Mouse (Mus musculus) cerebellum, postnatal 25 days (tissue): ENCODE measurements at regions not wholly inside any gene's neighbourhood (a gene's known extent, or its start where the extent isn't known, plus 50 kb on each side); places are given as distances from the start of the nearest gene placed in this dataset.

Experiments
- DNase-seq, 2 experiments: peaks; one replicate each; pipeline ENCODE4 v3.0.0; 2021; ENCODE audit warnings: mixed read lengths in 2 of 2

DNA sequence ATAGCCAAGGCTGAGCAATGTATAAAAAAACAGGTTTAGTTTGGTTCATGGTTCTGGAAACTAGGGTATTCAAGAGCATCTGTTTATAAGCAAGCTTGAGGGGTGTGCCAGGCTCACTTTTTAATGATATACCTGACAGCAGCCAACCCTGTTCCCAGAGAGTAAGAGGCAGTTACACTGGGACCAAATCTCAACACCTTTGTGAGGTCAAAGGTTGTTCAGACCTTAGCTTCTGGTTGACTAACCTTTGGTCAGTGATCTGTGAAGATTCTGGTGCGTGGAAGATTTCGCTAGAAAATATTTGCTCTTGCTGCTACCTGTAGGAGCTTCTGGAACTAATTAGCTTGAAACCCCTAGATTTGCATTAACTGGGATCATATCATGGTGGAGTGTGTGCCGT lies 140.8 kb downstream of the Bod1 start:
- DNase-seq = no peak

- DNase-seq = no peak
Observed at GRCm38 (mm10) chr11:31529686-31530085, 142.0 kb downstream of the Bod1 start.

DNA sequence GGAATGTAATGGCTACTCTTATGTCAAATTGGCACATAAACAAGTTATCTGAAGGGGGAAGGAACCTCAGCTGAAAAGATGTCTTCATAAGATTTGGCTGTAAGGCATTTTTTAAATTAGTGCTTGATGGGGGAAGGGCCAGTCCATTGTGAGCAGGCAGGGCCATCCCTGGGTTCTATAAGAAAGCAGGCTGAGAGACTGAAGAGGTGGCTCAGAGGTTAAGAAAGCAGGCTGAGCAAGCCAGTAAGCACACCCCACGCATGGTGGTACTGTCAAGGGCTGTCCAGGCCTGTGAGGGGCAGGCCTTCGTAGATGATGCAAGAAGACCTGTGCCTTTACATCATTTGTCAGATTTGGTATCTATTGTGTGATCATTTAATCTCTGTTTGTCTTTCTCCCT lies 147.0 kb downstream of the Bod1 start:
- no peak for DNase-seq

- DNase-seq = no peak
Observed at GRCm38 (mm10) chr11:31524065-31524618, 147.5 kb downstream of the Bod1 start.

DNA sequence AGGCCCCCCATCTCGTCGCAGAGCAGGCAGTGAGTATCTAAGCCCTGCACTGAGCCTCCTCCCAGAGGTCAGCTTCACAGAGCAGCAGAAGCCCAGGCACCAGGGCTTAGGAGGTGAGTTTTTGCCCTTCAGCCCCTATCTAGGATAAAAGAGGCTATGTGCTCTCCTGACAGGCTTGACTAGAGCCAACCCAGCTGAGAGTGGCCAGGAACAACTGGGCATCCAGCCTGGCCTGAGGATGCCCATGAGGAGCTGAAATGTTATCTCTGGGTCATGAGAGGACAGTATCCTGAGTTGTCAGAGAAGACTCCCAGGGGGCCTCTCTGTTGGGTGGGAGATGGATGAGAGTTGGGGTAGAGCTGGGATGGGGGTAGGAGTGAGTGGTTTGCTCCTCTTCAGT lies 149.6 kb downstream of the Bod1 start:
- DNase-seq = no peak

- DNase-seq = no peak
Observed at GRCm38 (mm10) chr11:31520909-31521308, 150.8 kb downstream of the Bod1 start.

GRCm38 (mm10) chr11:31503239-31503916 lies 133.5 kb upstream of the Stc2 start:
- no peak for DNase-seq

DNA sequence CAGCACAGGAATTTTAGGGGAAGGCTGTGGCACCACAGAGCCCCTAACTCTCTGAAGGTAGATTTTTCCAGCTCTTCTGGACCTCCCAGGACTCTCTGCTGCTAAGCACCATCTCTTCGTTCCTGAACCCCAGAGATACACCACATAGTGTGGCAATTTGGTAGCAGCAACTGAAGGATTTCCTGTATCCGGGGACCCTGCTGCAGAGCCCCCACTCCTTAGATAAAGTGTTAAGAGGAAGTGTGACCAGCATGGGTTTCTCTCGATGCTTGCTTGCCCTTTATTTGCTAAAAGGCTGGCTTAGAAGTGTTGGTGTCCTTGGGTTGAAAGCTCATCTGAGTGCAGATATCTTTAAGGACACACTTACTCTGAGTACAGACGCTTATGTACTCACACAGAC lies 115.6 kb upstream of the Stc2 start:
- DNase-seq = no peak

DNA sequence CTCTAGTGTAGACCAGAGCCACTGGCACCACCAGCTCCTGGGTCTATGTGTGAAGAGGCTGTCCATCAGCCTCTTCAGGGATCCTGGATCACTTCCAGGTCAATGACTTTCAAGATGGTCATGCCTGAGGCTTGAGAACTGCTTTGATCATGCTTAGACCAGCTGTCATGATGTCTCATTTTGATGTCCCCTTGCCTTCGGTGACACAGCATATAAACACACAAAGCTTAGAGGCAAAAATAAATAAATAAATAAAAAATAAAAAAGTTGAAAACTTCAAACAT lies 111.1 kb upstream of the Stc2 start:
- no peak for DNase-seq

DNA sequence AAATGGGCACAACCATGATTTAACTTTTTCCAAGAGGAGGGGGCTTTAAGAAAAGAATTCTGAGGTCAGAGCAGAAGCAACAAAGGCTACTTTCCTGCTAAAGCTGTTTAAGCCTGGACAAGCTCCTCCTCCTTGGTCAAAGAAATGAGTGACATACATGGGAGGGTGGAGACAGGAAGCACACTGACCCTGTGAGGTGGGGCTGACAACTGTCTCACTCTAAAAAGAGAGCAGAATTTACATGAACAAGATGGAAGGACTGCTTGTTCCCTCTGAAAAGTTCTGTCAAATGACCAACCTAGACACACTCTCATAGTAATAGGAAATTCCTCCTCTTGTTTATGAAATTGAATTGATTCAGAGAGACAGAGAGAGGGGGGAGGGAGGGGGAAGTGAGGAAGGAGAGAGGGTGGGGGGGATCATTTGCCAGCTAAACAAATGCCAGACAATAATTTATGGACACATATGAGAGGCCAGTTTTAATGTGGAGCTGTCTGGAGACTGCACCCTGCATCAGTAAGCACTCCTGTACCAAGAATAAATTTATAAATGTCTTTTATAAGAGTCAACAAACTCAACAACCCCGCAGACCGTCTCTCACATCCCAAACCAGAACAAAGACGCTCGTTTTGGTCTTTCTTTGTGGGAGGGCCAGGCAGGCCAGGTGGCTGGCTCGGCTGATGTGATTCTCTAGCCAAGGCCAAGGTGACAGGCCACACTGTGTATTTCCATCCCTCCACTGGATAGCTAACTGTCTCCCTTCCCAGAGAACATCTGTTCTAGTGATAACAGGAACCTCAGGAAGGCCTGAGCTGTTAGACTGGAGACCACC lies 110.6 kb upstream of the Stc2 start:
- DNase-seq = peak; percentile 11 to 12

DNA sequence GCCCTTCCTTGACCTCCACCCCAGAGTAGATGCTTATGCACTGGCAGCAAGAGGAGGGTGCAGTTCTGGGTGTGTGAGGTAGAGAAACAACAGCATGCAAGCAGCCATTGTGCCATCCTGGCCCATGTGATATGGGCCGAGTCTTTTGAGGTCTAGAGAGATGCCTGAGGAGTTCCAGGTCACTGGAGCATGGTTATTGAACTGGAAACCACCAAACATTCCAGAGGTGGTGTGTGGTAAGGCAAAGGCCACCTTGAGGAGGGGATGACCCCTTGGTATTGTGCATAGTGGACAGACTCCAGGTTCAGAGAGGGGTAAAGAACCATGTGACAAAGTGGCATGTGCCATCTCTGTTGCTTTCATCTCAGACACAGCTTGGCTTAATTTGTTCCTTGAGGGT lies 107.9 kb upstream of the Stc2 start:
- DNase-seq = no peak

DNA sequence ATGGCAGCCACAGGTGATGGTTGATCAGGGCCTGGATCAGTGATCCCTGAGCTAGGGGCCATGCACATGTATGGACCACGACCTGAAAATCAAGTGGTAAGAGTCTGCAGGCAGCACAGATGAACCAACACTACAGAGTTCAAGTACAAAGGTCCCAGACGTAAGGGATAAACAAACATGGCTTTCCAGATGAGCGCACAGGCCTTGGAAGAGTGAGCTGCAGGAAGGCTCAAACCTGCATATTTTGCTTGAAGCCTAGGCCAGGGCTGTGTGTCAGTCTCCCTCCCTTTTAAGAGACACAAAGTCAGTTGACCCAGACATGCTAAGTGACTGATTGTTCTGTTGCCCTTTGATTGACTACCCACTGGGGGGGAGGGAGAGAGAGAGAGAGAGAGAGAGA lies 107.2 kb upstream of the Stc2 start:
- DNase-seq = no peak

- DNase-seq = no peak
Observed at GRCm38 (mm10) chr11:31473017-31473416, 103.1 kb upstream of the Stc2 start.

DNA sequence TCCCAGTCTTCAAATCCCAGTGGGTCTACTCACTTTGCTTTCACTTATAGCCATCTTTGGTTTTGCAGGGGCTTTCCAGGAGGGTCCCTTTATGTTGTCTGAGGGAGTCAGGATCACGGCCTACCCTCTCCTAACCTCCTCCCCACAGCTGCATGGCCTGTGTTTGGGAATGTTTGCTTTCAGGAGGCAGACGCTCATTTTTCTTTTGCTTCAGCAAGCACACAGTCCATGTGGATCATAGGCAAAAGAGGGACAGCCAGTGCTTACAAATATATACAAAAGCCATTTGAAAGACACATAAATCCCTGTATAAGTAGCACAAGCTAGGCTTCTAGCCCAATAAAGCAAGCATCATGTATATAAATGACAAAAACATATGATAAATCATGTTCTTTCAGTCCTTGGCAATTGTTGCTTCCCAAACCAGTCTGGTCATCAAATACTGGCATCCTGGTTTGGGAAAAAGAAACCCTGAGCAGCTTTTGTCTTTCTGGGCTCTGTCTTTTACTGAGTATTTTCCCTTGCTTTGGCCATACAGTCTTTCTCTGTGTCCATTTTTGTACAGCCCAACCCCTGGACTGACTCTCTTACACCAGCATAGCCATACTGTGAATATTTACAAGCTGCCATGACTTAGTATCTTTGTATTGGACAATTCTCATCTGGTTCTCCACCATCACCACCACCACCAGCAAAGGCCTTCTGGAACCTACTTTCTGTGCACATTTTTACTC lies 101.0 kb upstream of the Stc2 start:
- DNase-seq = no peak

GRCm38 (mm10) chr11:31464844-31465243 lies 95.0 kb upstream of the Stc2 start:
- DNase-seq = no peak

DNA sequence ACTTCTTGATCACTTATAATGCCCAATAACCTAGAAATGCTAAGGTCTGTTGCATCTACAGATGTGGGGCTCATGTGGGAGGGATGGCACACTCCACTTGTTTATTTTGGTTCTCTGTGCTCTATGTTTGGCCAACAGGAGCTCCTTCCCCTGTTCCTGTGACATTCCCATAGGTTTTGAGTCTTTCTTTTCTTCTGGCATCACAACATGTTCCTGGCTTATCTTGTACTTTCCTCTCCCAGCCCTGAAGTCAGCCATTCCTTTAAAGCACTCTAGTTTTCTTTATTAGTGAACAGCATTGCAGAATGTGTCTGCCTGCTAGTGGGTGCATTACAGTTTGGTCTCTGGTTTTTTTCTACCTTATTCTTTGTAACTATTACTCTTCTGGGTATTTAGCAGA lies 92.6 kb upstream of the Stc2 start:
- no peak for DNase-seq

DNA sequence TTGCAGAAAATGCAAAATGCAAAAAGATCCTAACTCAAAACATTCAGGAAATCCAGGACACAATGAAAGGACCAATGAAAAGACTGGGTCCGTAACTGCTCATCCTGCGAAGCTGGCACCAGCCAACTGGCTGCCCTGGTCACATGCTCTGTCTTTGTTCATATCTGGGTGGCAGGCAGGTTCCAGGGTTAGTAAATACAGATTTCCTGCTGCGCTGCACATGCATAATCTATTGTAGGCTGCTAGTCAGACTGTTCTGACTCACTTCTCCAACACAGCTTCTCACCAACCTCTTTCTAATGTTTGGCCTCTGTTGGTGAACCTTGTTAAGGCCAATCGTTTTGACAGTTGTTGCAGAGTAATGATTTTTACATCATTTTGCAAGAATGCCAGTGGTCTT lies 92.0 kb upstream of the Stc2 start:
- DNase-seq = no peak

- no peak for DNase-seq
Observed at GRCm38 (mm10) chr11:31461348-31461747, 91.5 kb upstream of the Stc2 start.

- no peak for DNase-seq
Observed at GRCm38 (mm10) chr11:31427374-31427773, 57.5 kb upstream of the Stc2 start.
